Mouse (Mus musculus) macrophage (primary cell): ENCODE measurements at regions not wholly inside any gene's neighbourhood (a gene's known extent, or its start where the extent isn't known, plus 50 kb on each side); places are given as distances from the start of the nearest gene placed in this dataset.

Experiments
- H3K27ac ChIP-seq: fragments of 350-480 bp; formaldehyde crosslinking; 2 replicates; pipeline ENCODE4 v1.9.0; 2021
- H3K36me3 ChIP-seq: fragments of 350-480 bp; formaldehyde crosslinking; 2 replicates; pipeline ENCODE4 v1.9.0; 2021; ENCODE audit errors: inconsistent target
- H3K4me3 ChIP-seq: fragments of 350-480 bp; formaldehyde crosslinking; 2 replicates; pipeline ENCODE4 v1.9.0; 2021; ENCODE audit errors: inconsistent target
- H3K79me2 ChIP-seq: fragments of 350-480 bp; formaldehyde crosslinking; 2 replicates; pipeline ENCODE4 v1.9.0; 2021; ENCODE audit errors: inconsistent target
- WGBS: methylation state at CpG from one replicate; pipeline ENCODE4 v1.1.7; 2026; ENCODE audit warnings: inconsistent platforms; ENCODE audit not compliant: missing documents; 5-methylcytosine and 5-hydroxymethylcytosine counted together

DNA sequence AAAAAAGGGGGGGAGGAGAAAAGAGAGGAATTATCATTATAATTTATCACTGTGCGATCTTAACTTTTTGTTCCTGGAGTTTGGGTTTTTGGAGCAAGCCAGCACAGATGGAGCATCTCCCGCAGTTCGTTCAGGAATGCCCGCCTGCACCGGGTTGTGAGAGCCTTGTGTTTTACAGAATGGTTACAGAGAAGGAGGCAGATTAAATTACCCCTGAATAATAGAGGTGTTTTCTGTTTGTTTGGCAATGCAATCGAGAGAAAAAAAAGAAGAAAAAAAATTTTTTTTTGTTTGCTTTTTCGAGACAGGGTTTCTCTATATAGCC, 135.8 kb upstream of the Pkdcc start:
- H3K79me2 ChIP-seq = no peaks in the 10 kb centered on the region
- no peaks in the 10 kb centered on the region for H3K36me3 ChIP-seq
- no peak overlapping the region for H3K4me3 ChIP-seq
- WGBS = 92% methylated on average over 7 of the region's 7 CpGs
- H3K27ac ChIP-seq = peak overlapping the region; percentile 76

DNA sequence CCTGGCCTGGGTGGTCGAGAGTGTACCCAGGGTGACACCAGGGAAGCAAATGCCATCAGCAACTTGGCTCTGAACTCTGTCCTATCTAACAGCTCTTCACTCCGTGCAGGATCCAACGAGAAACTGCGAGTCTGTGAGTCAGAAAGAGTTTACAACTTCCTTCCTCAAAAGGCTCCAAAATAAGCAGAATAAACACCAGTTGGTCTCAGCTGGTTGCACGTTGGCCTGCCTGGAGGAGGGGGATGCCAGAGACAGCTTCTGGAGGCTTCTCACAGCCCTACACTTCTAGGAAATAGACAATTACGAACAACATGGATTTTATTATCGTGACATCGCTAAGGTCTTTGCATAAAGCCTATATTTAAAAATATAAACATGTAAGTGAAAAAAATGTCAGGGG, 133.4 kb upstream of the Pkdcc start:
- 32% methylated on average over 8 of the region's 8 CpGs for WGBS
- H3K27ac ChIP-seq = peak overlapping the region; percentile 76
- no peaks in the 10 kb centered on the region for H3K36me3 ChIP-seq
- H3K4me3 ChIP-seq = no peak overlapping the region
- H3K79me2 ChIP-seq = no peaks in the 10 kb centered on the region

DNA sequence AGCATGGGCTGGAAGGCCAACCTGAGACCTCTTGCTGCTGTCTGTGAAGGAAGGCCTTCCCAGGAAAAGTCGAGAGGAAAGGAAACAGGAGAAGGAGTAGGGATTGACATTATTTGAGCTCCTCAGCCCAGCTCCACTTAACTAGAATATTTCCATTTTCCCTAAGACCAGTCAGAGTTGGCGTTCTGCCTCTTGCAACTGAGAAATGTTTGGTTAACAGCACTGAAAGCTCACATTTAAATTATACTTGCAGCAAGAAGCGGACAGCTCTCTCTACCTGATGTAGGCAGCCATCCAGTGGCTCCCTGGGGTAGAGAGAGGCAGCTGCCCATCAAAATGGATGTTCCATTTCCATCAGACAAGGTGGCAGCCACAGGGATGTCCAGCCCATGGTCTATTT, 131.6 kb upstream of the Pkdcc start:
- Histone ChIP-seq H3K4me3 (no peak overlapping the region), H3K79me2 (no peaks in the 10 kb centered on the region), H3K27ac (no peak overlapping the region), H3K36me3 (no peaks in the 10 kb centered on the region)
- 85% methylated on average over 3 of the region's 3 CpGs for WGBS

DNA sequence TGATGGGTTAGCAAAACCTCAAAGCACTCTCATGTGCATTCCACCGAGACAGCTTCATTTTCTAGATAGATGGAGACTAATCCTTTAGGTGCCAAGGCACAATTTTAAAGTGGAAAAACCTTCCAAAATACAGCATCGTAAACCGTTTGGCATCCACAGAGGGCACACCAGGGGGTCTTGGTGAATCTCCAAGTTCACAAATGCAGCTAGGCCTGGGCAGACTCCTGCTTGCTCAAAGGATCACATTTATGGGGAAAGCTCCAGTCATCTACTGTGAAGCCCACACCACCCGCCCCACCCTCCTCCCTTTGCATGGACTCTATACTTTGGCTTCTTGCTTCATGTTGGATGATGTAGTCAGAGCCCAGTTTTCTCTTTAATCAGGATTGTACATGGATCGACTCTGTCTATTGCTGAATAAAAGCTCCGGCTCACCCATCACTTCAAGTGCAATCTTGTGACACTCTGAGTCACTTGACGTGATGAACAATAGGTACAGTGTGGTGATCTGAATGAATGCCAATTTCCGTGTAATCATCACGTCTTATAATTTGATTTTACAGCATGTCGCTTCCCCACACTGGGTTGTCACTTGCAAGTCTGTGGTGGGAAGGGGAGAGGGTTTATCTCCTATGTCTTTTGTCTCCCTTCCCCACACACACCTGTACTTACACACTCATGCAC, 129.2 kb upstream of the Pkdcc start:
- H3K79me2 ChIP-seq = no peaks in the 10 kb centered on the region
- WGBS = 96% methylated on average over 10 of the region's 10 CpGs
- H3K27ac ChIP-seq = no peak overlapping the region
- H3K36me3 ChIP-seq = no peaks in the 10 kb centered on the region
- H3K4me3 ChIP-seq = no peak overlapping the region

DNA sequence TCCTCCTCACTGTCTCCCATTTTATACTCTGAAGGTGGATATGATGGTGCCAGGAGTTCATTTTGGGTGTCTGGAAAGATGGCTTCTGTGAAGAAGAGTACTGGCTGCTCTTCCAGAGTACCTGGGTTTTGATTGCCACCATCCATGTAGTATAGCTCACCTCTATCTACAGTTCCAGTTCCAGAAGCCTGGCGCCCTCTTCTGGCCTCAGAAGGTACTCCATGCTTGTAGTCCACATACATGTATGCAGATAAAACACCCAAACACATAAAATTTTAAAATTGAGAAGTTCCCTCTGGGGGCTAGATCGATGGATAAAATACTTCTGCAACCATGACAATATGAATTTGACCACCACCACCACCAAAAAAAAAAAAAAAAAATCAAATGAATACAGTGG, 128.4 kb upstream of the Pkdcc start:
- Histone ChIP-seq H3K4me3 (no peak overlapping the region), H3K27ac (no peak overlapping the region), H3K36me3 (no peaks in the 10 kb centered on the region), H3K79me2 (no peaks in the 10 kb centered on the region)
- 80% methylated on average over 2 of the region's 2 CpGs for WGBS

DNA sequence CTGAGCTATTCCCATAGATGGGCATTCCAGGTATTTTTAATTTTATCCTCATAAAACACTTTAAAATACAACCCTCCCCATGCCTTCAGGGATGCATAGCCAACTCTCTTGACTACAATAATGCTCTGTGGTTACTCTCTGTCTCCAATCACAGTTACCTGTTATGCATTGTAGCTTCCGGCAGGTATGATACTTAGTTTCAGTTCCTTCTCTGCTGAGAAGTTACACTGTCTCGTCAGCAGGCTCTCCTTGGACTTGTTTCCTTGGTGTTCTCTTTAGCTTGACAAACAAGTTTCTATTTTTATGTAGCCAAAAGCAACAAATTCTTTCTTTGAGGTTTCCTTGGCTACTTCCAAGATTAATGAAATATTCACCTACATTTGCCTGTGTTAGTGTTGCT, 126.6 kb upstream of the Pkdcc start:
- Histone ChIP-seq H3K27ac (no peak overlapping the region), H3K79me2 (no peaks in the 10 kb centered on the region), H3K4me3 (no peak overlapping the region), H3K36me3 (no peaks in the 10 kb centered on the region)
- WGBS = 51% methylated on average over 2 of the region's 2 CpGs

DNA sequence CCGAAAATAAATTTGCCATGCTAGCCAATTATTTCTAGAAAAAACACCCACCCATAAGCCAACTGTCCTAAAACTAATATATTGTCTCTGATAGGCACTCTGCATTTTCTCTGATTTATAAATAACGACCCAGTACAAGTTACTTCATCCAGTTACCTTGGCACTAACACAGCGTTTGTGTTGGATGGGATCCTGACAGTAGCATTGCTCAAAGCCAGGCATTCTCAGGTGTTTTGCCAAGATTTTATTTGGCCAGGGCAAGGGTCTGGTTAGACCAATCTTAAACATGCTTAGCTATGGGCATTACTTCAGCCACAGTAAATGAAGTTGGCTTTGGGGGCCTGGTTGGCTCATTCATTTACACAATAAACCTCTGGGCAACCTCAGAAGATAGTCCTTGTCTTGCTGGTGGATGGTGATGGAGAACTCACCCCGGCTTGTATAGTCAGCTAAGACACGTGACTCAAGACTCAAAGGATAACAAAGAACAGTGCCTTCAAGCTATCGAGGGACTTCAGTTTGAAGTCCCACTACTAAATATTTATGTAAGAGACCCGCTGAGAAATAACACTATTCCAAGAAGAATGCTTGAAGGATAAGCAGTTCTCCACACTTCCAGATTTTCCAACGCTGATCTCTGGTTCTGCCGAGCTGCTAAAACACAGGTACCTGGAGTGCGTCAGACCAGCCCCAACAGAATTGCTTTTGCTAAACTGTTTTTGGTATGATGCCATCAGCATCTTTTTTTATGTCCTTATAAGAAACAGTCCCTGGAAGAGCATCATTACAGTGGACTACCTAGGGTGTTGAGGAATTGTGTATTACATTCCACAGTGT, 125.0 kb upstream of the Pkdcc start:
- Histone ChIP-seq H3K27ac (no peak overlapping the region), H3K4me3 (no peak overlapping the region), H3K36me3 (no peaks in the 10 kb centered on the region), H3K79me2 (no peaks in the 10 kb centered on the region)
- 88% methylated on average over 10 of the region's 10 CpGs for WGBS

DNA sequence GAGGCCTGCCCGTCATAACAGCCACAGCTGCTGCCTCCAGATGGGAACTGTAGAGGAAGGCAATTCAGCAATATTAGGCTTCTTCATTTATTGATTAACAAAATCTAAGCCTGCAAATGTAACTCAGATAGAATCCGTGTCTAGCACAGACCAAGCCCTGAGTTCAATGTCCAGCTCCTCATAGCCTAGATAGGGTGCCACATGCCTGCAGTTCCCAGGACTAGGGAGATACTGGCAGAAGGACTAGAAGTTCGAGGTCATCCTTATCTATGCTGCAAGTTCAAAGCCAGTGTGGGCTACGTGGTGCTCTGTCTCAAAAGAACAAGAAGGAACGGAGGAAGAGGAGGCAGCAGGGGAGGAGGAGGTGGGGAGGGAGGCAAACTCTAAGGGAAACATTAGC, 121.2 kb upstream of the Pkdcc start:
- Histone ChIP-seq H3K36me3 (no peaks in the 10 kb centered on the region), H3K4me3 (no peak overlapping the region), H3K27ac (no peak overlapping the region), H3K79me2 (no peaks in the 10 kb centered on the region)
- WGBS = 91% methylated on average over 5 of the region's 5 CpGs

DNA sequence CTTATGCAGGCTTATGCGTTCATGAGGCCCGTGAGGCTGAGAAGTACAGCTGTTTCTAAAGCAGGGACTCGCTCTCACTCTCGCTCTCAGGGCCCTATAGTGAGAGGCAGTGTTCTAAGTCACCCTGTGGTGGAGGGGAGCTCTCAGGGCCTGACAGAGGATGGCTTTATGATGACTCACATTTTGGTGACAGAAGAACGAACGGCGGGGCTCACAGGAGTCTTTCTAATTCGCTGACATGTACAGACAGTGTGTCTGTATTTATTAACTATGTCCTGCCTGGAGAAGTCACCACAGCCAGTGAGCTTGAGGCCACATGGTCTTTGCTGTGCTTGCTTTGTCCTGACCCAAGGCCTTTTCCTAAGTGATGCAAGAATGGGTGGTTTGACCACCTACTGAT, 118.6 kb upstream of the Pkdcc start:
- 86% methylated on average over 8 of the region's 8 CpGs for WGBS
- no peaks in the 10 kb centered on the region for H3K36me3 ChIP-seq
- H3K4me3 ChIP-seq = no peak overlapping the region
- no peak overlapping the region for H3K27ac ChIP-seq
- no peaks in the 10 kb centered on the region for H3K79me2 ChIP-seq

DNA sequence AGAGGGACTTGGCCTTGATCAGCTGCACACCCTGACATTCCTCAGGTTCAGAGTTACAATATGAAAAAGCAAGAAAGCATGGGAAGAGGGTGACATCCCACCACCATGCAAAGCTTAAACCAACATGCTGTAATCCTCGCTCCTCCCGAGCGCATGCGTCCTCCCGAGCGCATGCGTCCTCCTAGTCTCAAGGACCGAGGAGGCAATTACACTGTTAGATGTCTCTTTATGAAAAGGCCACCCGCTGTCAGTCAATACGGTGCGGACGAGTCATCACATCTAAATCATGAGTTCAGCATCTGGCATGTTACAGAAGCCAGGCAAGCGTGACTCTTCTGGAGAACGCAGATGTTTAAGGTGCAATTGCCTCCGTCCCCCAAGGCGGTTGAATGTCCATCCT, 117.1 kb upstream of the Pkdcc start:
- no peaks in the 10 kb centered on the region for H3K36me3 ChIP-seq
- 97% methylated on average over 16 of the region's 16 CpGs for WGBS
- H3K27ac ChIP-seq = no peak overlapping the region
- no peaks in the 10 kb centered on the region for H3K79me2 ChIP-seq
- H3K4me3 ChIP-seq = no peak overlapping the region

DNA sequence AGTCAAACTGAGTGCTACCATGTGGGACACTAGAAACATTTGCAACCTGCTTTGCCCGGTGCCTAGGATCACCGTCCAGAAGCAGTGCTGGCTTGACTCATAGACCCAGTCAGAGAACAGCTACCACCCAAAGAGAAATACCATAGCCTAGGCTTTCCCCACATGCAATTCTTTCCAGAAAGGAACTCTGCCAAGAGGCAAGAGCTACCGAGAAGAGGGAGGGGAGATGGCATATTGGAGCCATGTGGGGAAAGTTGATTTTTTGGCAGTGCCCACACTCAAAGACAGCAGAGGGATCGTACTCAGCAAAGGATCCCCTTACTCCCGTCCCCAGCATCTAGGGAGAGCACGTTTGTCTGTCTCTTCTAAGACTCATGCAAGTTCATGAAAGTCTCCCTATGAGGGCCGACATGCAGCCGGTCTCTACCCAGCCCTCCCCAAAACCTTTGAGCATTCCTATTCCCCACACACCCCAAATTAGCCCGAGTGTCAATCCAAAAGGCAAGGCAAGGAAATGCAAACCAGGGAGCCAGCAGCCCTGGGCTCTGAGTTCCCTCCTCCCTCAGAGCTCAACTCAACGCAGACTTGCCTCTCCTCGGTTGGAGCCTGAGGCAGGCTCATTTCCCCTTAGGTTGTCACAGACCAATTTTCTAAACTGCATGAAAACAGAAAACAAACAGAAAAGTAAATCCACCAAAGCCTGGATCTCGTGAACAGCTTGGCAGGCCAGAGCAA, 116.2 kb upstream of the Pkdcc start:
- no peak overlapping the region for H3K27ac ChIP-seq
- H3K79me2 ChIP-seq = no peaks in the 10 kb centered on the region
- WGBS = 85% methylated on average over 12 of the region's 12 CpGs
- no peaks in the 10 kb centered on the region for H3K36me3 ChIP-seq
- H3K4me3 ChIP-seq = no peak overlapping the region

DNA sequence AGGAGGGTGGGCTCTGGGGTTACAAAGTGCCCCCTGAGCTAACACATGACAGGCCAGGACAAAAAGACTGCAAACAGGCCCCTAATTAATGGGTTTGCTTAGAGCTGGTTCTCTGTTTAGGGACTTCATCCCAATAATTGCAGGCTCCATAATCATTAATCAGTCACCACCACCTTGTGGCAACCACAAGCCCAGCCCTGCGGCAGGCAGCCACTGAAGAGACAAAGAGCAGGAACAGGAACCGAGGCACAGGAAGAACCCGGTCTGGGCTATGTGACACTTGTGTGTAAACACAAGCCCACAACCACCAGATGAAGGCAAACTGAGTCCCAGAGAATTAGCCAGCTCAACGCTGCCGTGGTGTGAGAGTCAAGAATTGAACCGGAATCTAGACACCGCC, 114.1 kb upstream of the Pkdcc start:
- Histone ChIP-seq H3K4me3 (no peak overlapping the region), H3K79me2 (no peaks in the 10 kb centered on the region), H3K36me3 (no peaks in the 10 kb centered on the region), H3K27ac (no peak overlapping the region)
- WGBS = 19% methylated on average over 7 of the region's 7 CpGs

DNA sequence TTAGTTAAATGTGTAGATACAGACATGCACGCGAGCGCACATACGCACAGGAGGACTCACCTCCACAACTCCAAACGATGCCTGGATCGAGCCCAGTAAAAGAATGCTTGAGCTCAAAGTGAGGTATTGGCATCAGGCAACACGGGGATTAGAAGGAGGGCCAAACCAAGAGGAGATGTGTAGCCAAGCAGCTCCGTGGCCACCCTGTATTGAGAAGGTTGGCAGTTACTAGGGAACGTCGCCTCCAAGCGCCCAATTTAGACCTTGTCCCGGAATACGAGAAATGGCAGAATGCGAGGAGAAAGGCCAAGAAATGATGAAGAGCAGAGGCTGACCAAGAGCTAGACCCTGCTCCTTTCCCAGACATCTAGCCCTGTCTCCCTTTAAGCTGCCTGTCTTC, 113.3 kb upstream of the Pkdcc start:
- no peak overlapping the region for H3K27ac ChIP-seq
- no peak overlapping the region for H3K4me3 ChIP-seq
- no peaks in the 10 kb centered on the region for H3K79me2 ChIP-seq
- WGBS = 92% methylated on average over 12 of the region's 14 CpGs
- H3K36me3 ChIP-seq = no peaks in the 10 kb centered on the region

DNA sequence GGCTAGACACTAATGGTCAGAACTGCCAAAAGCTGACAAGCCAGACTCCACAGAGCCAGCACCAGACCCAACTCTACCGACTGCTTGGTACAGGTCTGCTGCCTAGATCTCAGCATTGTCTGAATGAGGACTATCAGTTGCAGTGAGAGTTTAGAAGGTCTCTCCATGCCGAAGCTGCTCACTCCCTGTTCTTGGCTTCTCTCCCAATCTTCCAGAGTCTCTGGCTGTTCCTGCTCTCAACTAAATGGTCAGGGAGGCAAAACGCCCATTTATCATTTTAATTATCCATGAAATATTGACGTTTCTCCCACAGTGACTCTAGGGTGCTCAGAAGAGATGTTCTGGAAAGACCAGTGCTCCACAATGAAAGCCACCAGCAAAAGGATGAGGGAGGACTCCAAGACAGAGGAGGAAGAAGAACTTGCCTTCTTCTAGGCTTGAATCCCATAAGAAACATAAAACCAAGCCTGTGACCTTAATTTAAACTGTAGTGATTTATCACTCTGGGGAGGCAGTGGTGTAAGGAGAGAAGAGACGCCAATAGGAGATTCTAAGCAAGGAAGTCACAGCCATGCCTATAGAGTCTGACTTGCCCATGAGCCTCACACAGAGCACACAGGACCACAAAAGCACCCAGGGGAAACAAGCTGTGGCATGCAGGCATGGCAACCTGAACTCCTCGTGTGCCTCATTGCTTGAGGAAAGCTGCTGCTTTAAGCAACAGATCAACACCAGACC, 112.2 kb upstream of the Pkdcc start:
- H3K36me3 ChIP-seq = no peaks in the 10 kb centered on the region
- WGBS = 90% methylated on average over 6 of the region's 6 CpGs
- no peak overlapping the region for H3K27ac ChIP-seq

DNA sequence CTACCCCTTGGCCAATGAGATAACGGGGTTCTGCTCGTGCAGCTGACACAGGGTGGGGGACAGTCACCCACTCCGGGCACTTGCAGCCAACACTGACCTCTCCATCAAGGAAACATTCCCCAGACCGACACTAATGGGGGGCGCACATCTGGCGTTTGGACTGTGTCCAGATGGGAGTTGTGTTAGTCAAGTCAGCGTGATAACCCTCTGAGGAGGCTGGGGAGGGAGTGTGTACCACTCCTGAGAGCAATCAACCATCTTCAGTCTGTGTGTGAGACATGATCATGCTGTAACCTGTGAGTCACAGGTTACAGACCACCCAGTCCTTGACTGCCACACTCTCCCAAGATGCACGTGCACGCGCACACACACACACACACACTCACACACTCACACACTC, 106.9 kb upstream of the Pkdcc start:
- no peak overlapping the region for H3K4me3 ChIP-seq
- no peaks in the 10 kb centered on the region for H3K36me3 ChIP-seq
- H3K27ac ChIP-seq = no peak overlapping the region
- H3K79me2 ChIP-seq = no peaks in the 10 kb centered on the region
- 92% methylated on average over 10 of the region's 10 CpGs for WGBS

More for the DNA sequence above, 112.2 kb upstream of the Pkdcc start:
- Histone ChIP-seq H3K79me2 (no peaks in the 10 kb centered on the region), H3K4me3 (no peak overlapping the region)
